Mouse (Mus musculus) 3T3-L1 (cell line): ENCODE results near the gene Anapc15-ps.
A peak's percentile ranks its signal among the peaks of the same experiment; 100 is the strongest.

ENCODE experiments used
- DNase-seq: peaks from one replicate; pipeline ENCODE4 v3.0.0-alpha.2; 2015; ENCODE audit warnings: low read depth, low spot score

Anapc15-ps gene

GRCm38 (mm10) chr10:95673351-95673750 lies at the start of gene Anapc15-ps:
Gene Anapc15-ps, minus strand, starts transcription at chr10:95673451.
- DNase-seq: no peak

DNA sequence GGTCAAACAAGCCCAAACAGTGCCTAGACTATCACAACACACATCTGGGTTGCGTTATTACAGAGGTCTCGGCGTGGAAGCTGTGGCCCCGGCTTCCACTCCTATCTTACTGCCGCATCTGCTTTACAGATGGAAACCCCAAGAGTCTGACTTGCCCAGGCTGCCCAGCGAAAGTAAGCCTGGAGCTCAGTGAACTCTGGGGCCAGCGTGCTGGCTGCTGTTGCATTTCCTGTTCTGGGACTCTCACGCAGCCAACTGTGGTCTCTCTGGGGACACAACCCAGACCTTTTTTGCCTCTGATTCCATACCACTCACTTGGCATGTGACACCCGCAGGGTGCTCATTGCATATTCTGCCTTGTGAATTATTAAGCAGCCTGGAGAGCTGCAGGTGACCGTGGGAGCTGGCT lies 49.0 kb upstream of the Anapc15-ps start:
- no peak for DNase-seq

DNA sequence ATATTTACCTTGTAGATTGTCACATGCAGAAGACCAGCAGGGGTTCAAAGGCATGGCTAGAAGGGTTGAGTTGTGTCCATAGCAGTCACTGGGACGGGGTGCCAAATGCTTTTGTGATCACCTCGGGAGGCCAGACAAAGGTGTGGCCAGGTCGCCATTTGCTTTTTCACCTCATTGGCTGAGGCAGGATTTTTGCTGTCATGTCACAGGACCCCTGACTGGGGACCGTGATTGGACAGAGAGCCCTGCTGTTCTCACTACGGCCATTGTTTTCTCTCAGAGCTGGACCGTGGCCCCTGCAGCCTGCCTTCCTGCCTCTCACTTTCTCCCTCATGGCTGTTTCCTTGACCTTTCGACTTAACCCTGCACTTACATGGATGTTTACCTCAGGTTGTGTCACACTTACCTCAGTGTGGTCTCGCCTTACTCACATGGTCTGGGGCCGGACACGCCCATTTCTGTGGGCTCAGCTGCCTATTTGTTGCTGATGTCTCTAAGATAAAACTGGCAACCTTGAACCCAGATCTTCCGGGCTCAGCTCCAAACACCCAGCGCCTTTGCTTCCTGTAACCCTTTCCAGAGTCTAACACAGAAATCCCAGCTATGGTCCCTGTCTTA lies 47.0 kb upstream of the Anapc15-ps start:
- no peak for DNase-seq

- DNase-seq: no peak
These were observed 46.2 kb upstream of the Anapc15-ps start for GRCm38 (mm10) chr10:95719472-95719871.

GRCm38 (mm10) chr10:95718760-95719159 lies 45.5 kb upstream of the Anapc15-ps start:
- DNase-seq: no peak

GRCm38 (mm10) chr10:95717106-95717680 lies 43.9 kb upstream of the Anapc15-ps start:
- no peak for DNase-seq

- no peak for DNase-seq
These were observed 42.4 kb upstream of the Anapc15-ps start for GRCm38 (mm10) chr10:95715687-95716086.

DNA sequence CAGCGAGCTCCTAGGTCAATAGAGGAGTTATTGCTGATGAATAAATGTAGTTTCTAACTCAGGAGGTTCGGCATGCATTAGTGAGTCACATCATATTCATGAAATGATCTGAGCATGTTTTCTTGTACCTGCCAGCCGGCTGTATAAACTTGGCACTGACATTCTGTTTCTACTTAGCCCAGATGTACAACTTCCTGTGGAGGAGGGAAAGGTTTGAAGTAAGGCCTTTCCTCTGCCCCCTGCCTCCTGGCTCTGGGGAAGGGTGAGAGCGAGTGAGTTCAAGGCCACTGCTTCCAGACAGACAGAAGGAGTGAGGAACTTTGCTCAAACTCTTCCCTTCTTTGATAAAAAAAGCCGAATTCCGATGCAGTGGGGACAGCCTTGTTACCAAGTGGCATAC lies 39.0 kb upstream of the Anapc15-ps start:
- DNase-seq: peak; percentile 81

GRCm38 (mm10) chr10:95709903-95710660 lies 36.8 kb upstream of the Anapc15-ps start:
- DNase-seq: peak; percentile 84

GRCm38 (mm10) chr10:95709143-95709880 lies 36.1 kb upstream of the Anapc15-ps start:
- DNase-seq: peak; percentile 93

DNA sequence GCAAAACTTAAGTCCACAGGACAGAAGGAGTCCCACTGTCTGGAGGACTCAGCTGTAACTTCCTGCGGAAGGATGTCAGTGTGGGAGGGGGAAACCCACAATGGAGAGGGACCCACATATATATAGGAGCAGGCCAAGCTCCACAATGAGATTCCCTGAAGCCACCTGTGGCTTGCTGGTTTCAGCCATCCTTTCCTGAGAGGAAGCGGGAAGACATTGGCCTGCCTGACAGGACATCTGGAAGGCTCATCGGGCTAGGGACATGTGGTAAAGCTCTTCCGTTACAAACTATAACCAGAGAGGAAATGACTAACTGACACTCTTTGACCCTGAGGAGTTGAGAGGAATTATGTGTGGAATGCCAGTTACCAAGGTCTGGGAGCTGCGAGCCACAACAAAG lies 34.8 kb upstream of the Anapc15-ps start:
- peak; percentile 92 for DNase-seq

GRCm38 (mm10) chr10:95706867-95707266 lies 33.6 kb upstream of the Anapc15-ps start:
- peak; percentile 55 for DNase-seq

GRCm38 (mm10) chr10:95705747-95706146 lies 32.5 kb upstream of the Anapc15-ps start:
- no peak for DNase-seq

GRCm38 (mm10) chr10:95704847-95705246 lies 31.6 kb upstream of the Anapc15-ps start:
- peak; percentile 73 for DNase-seq

DNA sequence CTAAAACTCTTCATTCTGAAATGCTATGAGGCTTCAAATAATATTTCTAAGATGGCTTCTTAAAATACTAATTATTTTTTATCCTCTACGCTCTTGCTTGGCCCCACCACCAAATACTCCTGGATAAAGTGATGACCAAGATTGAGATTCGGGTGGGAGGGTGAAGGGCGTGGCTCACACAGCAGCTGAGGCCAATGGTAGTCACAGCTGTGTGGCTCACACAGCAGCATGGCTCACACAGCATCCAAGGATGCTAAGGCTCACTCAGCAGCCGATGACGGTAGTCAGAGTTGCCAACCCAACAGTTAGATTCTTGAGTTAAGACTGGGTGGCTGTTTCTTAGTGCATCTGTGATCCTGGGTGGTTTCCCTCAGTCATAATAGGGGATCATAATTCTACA lies 30.5 kb upstream of the Anapc15-ps start:
- DNase-seq: no peak

GRCm38 (mm10) chr10:95700422-95700821 lies 27.2 kb upstream of the Anapc15-ps start:
- DNase-seq: no peak

GRCm38 (mm10) chr10:95698920-95699714 lies 25.9 kb upstream of the Anapc15-ps start:
- DNase-seq: no peak

DNA sequence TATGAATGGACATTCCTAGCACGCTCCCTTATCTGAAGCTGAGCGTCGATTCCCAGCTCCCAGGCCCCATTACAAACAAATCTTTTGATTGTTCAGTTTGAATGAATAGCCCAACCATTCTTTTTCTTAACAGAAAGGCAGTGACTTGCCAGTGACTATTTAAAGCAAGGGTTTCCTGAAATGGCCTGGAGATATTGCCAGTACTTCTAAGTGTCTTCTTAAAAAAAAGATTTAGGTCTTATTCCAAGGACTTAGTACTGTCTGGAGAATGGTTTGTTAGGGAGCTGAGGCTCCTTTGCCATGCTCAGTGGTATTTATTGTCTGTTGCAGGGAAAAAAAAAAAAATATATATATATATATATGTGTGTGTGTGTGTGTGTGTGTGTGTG lies 23.0 kb upstream of the Anapc15-ps start:
- no peak for DNase-seq

- DNase-seq: no peak
These were observed 22.5 kb upstream of the Anapc15-ps start for GRCm38 (mm10) chr10:95695603-95696252.

DNA sequence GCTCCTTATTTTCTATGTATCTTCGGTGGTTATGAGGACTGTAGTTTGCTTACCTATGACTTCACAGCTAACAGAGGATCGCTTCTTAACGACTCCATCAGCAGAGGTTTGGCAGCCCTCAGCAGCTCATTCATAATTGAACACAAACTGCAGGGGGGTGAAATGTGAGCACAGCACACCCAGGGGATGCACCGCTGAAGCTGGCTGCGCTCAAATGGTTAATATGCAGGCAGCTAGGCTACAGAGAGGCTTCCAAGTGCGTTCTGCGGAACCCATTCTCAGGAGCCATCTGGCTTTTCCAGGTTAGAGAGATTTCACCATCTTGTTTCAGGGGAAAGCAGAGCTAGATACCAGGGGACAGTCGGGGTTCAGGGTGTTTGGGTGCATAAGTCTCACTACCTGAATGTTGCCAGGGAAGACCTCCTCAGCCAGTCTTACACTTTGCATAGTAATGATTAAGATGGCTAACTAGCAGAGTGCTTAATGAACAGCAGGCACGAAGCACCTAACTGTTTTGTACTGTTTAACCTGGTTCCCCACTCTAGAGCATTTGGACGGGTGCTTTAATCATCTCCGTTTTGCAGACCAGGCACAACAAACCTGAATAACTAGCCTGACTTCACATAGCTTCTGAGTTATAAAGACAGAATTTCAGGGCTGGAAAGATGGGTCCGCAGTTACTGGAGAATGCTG lies 21.5 kb upstream of the Anapc15-ps start:
- DNase-seq: no peak
